Comparison of ENCODE assay signal across 23 mouse cellular contexts in the genomic region with DNA sequence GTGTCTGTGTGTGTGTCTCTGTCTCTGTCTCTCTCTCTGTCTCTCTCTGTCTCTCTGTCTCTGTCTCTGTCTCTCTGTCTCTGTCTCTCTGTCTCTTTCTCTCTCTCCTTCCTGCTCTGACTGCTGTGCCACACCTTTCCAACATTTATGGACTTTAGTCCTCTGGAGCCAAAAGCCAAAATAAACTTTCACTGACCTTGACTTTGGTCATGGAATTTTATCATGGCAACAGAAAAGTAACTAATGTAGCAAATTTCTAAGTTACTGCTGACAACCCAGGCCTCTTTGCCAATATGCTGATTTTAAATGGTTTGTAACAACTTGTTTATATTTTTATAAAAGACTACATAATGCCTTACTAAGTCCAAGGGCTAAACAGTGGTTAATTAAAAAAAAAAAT. TPM values are rescaled to one million over a fixed set of nuclear protein-coding genes. Genes with fewer than 3 reads are reported as not detected.
"Had no signal": no experiment of that assay in that cellular context is flagged by ENCODE, and none has a peak within 500 bp of the region (broad histone marks: within the 10 kb centered on the region; RNA-seq: fewer than 3 reads in every experiment).

No protein-coding gene starts in this region.

- H3K27me3 ChIP-seq: neural tube, embryonic 13.5 days; neural tube, embryonic 15.5 days; stomach, embryonic 15.5 days had no signal

- H3K36me3 ChIP-seq: neural tube, embryonic 13.5 days; neural tube, embryonic 15.5 days; stomach, embryonic 15.5 days had no signal

- H3K4me2 ChIP-seq: neural tube, embryonic 13.5 days; neural tube, embryonic 15.5 days; stomach, embryonic 15.5 days had no signal

- H3K9me3 ChIP-seq: neural tube, embryonic 13.5 days; neural tube, embryonic 15.5 days; stomach, embryonic 15.5 days had no signal

- DNase-seq: retina, postnatal 1 day; right cerebral cortex, adult 18-20 months; right cerebral cortex, postnatal 14 days; right cerebral cortex, postnatal 25 days; right cerebral cortex, postnatal 4 days; spleen, adult 18-20 months; thymus, adult 18-20 months; thymus, adult 2 months; thymus, postnatal 14 days; thymus, postnatal 25 days; thymus, postnatal 36 days; thymus, postnatal 4 days had no signal

- H3K4me1 ChIP-seq: neural tube, embryonic 13.5 days; neural tube, embryonic 15.5 days; stomach, embryonic 15.5 days had no signal

- H3K27ac ChIP-seq: neural tube, embryonic 13.5 days; neural tube, embryonic 15.5 days; stomach, embryonic 15.5 days; stomach, postnatal 0 days had no signal

- H3K9ac ChIP-seq: neural tube, embryonic 13.5 days; neural tube, embryonic 15.5 days; stomach, embryonic 15.5 days had no signal

- H3K4me3 ChIP-seq: neural tube, embryonic 13.5 days; neural tube, embryonic 15.5 days; stomach, embryonic 15.5 days had no signal

RNA-seq across cellular contexts. Expression of a gene that starts 41.2 kb away (rescaled TPM):
- polyA plus RNA-seq: neural tube, embryonic 13.5 days; neural tube, embryonic 14.5 days; neural tube, embryonic 15.5 days; small intestine, adult 2 months; spleen, adult 2 months; stomach, embryonic 14.5 days; stomach, embryonic 15.5 days; stomach, embryonic 16.5 days; stomach, postnatal 0 days; thymus, postnatal 0 days; urinary bladder, adult 2 months had no signal
